Mouse (Mus musculus): ENCODE measurements at regions not wholly inside any gene's neighbourhood (a gene's known extent, or its start where the extent isn't known, plus 50 kb on each side); places are given as distances from the start of the nearest gene placed in this dataset.

- no peak for DNase-seq (ENCODE audit: low read depth, low spot score)
Measured at GRCm38 (mm10) chr1:176683146-176683545, 130.7 kb downstream of the Cep170 start.

- no peak for DNase-seq (ENCODE audit: low read depth, low spot score)
Measured at GRCm38 (mm10) chr1:176681971-176682370, 131.9 kb downstream of the Cep170 start.

GRCm38 (mm10) chr1:176675184-176675583 is 138.7 kb downstream of the Cep170 start:
- no peak for DNase-seq (ENCODE audit: low read depth, low spot score)

- DNase-seq (ENCODE audit: low read depth, low spot score) = no peak
Measured at GRCm38 (mm10) chr1:176671081-176671480, 142.8 kb downstream of the Cep170 start.

- DNase-seq (ENCODE audit: low read depth, low spot score) = no peak
Measured at GRCm38 (mm10) chr1:176667552-176668306, 146.1 kb downstream of the Cep170 start.

GRCm38 (mm10) chr1:176660286-176660685 is 153.6 kb downstream of the Cep170 start:
- no peak for DNase-seq (ENCODE audit: low read depth, low spot score)

GRCm38 (mm10) chr1:176658639-176659038 is 155.2 kb downstream of the Cep170 start:
- DNase-seq (ENCODE audit: low read depth, low spot score) = peak; percentile 19

- no peak for DNase-seq (ENCODE audit: low read depth, low spot score)
Measured at GRCm38 (mm10) chr1:176655487-176656333, 158.2 kb downstream of the Cep170 start.

GRCm38 (mm10) chr1:176644248-176644647 is 169.6 kb downstream of the Cep170 start:
- no peak for DNase-seq (ENCODE audit: low read depth, low spot score)

GRCm38 (mm10) chr1:176623171-176623570 is 190.7 kb downstream of the Cep170 start:
- DNase-seq (ENCODE audit: low read depth, low spot score) = no peak

- DNase-seq (ENCODE audit: low read depth, low spot score) = no peak
Measured at GRCm38 (mm10) chr1:176622213-176622612, 191.7 kb downstream of the Cep170 start.

- DNase-seq (ENCODE audit: low read depth, low spot score) = no peak
Measured at GRCm38 (mm10) chr1:176621285-176621684, 192.6 kb downstream of the Cep170 start.

GRCm38 (mm10) chr1:176618896-176619295 is 195.0 kb downstream of the Cep170 start:
- no peak for DNase-seq (ENCODE audit: low read depth, low spot score)

- no peak for DNase-seq (ENCODE audit: low read depth, low spot score)
Measured at GRCm38 (mm10) chr1:176615673-176616072, 198.2 kb downstream of the Cep170 start.

GRCm38 (mm10) chr1:176594312-176594711 is 219.6 kb downstream of the Cep170 start:
- DNase-seq (ENCODE audit: low read depth, low spot score) = no peak

GRCm38 (mm10) chr1:176588144-176588543 is 225.7 kb downstream of the Cep170 start:
- DNase-seq (ENCODE audit: low read depth, low spot score) = no peak

GRCm38 (mm10) chr1:176573703-176574102 is 240.2 kb downstream of the Cep170 start:
- DNase-seq (ENCODE audit: low read depth, low spot score) = no peak

- DNase-seq (ENCODE audit: low read depth, low spot score) = no peak
Measured at GRCm38 (mm10) chr1:176558457-176559415, 255.1 kb downstream of the Cep170 start.

GRCm38 (mm10) chr1:176534417-176534816 is 259.3 kb upstream of the Pld5 start:
- DNase-seq (ENCODE audit: low read depth, low spot score) = no peak

GRCm38 (mm10) chr1:176529037-176529436 is 253.9 kb upstream of the Pld5 start:
- DNase-seq (ENCODE audit: low read depth, low spot score) = no peak

GRCm38 (mm10) chr1:176511467-176511866 is 236.4 kb upstream of the Pld5 start:
- no peak for DNase-seq (ENCODE audit: low read depth, low spot score)

GRCm38 (mm10) chr1:176505441-176505840 is 230.3 kb upstream of the Pld5 start:
- DNase-seq (ENCODE audit: low read depth, low spot score) = no peak

Data from mesoderm, embryonic 11.5 days (tissue).